Mouse (Mus musculus) lung, adult 2 months (tissue): ENCODE measurements around the gene Nos2. TPM values are rescaled to one million over a fixed set of nuclear protein-coding genes. Genes with fewer than 3 reads are reported as not detected.
A peak's percentile ranks its signal among the peaks of the same experiment; 100 is the strongest.

ENCODE experiments used
- DNase-seq: peaks from one replicate; pipeline ENCODE4 v3.0.0; 2022
- H3K4me1 ChIP-seq: fragments of 200-500 bp; 2 replicates; pipeline ENCODE4 v1.6.1; 2011; ENCODE audit warnings: low read length; ENCODE audit not compliant: control insufficient read depth, insufficient read depth
- H3K4me3 ChIP-seq: fragments of 200-500 bp; replicated peaks from 2 replicates; pipeline ENCODE3; 2011; ENCODE audit warnings: low read depth, mild to moderate bottlenecking, control low read depth, low read length; ENCODE audit errors: extremely low read depth
- CTCF ChIP-seq: fragments of 200-500 bp; IDR thresholded peaks from 2 replicates; pipeline ENCODE4 v1.5.1; 2011; ENCODE audit warnings: mild to moderate bottlenecking, low read length, control low read depth; ENCODE audit not compliant: insufficient read depth
- POLR2A ChIP-seq: fragments of 200-500 bp; IDR thresholded peaks from 2 replicates; pipeline ENCODE4 v1.6.1; 2011; ENCODE audit warnings: low read depth, mild to moderate bottlenecking, control low read depth, low read length, borderline replicate concordance; ENCODE audit errors: extremely low read depth
- WGBS: fragments of 180-500 bp; shearing (Covaris S2); methylation state at CpG from one replicate; pipeline ENCODE4 v1.1.7; 2018; 5-methylcytosine and 5-hydroxymethylcytosine counted together
- polyA plus RNA-seq: library from polyadenylated mRNA; depleted of rRNA; stranded (reverse); fragments of >200 nt; gene quantifications from 2 replicates; pipeline ENCODE4 v1.2.3, GENCODE M21; 2012

Gene Nos2
- polyA plus RNA-seq, 1 experiment: 4.0 TPM

DNA sequence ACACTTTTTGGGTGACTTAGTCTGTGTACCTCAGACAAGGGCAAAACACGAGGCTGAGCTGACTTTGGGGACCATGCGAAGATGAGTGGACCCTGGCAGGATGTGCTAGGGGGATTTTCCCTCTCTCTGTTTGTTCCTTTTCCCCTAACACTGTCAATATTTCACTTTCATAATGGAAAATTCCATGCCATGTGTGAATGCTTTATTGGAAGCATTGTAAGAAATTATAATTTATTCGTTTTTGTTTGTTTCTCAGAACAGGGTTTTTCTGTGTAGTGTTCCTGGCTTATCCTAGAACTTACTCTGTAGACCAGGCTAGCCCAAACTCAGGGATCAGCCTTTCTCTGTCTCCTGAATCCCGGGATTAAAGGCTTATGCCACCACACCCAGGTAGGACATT, 842 bp upstream of the Nos2 start:
- no peak for TF ChIP-seq CTCF
- WGBS: 57% methylated on average over 4 of the region's 4 CpGs
- H3K4me1 ChIP-seq: peaks cover 3% of the 10 kb centered on the region; the same call in 1 of the 2 replicates
- no peak for DNase-seq
- H3K4me3 ChIP-seq: no peak overlapping the region

DNA sequence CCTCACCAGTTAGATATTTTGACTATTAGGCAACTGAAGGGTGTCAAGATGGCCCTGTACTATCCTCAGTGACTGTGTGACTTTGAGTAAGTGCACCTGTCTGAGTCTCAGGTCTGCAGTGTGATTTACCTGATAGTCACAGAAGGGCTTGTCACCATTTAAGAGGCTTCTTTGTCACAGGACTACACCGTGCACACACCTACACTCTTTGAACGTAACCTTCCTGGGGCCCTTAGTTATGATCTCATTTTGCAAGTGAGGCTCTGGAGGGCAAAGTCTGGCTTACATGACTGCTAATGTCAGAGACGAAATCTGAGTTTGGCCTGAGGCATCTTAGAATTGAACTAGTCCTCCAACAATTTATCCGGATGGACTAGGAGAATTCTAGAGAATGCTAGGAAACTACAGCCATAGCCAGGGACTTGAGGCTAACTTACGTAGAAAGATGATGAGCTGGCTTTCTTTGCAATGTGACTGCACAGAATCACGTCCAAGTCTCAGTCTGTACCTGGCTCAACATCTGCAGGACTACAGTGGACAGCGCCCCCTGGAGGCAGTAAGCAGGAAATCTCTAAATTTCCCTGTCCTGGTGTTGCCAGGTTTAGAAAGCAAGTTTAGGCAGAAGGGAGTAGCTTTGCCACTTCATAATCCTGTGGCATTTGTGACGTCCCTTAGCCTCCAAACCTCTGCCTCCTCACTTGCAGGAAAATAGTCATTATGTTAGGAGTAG, 2.3 kb downstream of the Nos2 start:
- DNase-seq: peak; percentile 31
- no peak overlapping the region for H3K4me3 ChIP-seq
- TF ChIP-seq POLR2A (no peak), CTCF (peak; percentile 91)
- WGBS: 44% methylated on average over 8 of the region's 8 CpGs
- H3K4me1 ChIP-seq: peaks cover 3% of the 10 kb centered on the region; the same call in 1 of the 2 replicates

DNA sequence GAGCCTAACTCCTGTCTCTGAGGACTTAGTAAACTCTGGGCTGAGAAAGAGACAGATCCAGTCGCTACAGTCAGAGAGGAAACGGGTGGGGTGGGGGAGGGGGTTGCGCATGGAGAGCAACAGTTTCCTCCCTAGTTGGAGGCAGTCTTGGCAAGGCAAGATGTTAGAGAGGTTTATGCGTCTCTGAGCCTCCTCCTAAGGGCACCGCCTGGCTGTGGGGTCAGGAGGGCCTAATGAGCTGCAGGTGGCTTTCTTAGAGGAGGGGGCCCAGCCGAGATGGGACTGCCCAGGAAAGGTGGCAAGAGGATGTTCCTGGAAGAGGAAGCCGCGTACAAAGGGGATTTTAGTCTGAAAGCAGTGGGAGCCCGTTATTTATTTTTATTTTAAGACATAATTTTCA, 3.5 kb downstream of the Nos2 start:
- no peak for TF ChIP-seq CTCF
- TF ChIP-seq POLR2A: no peak
- Histone ChIP-seq H3K4me1 (peaks cover 3% of the 10 kb centered on the region; the same call in 1 of the 2 replicates), H3K4me3 (no peak overlapping the region)
- DNase-seq: no peak
- 11% methylated on average over 9 of the region's 9 CpGs for WGBS

DNA sequence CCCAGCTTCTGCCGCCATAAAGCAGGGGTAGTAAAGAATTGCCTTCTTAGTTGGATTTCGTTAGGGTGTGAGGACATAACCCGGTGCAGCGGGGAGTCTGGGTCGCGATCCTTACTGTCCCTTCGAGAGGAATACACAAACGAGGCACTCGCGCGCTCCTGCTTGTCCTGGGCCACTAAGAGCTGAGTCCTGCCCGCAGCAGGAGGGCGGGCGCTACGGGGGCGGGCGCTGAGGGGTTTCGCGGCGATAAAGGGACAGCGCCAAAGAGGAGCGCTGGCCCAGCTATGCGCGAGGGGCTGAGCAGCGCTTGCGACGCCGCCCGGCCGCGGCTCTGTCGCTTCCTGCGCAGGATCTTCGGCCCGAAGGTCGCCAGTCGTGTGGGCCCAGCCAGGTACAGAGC, 4.3 kb downstream of the Nos2 start:
- TF ChIP-seq CTCF (no peak), POLR2A (no peak)
- peak; percentile 14 for DNase-seq
- Histone ChIP-seq H3K4me1 (peaks cover 3% of the 10 kb centered on the region; the same call in 1 of the 2 replicates), H3K4me3 (peak overlapping the region; percentile 42)
- under 1% methylated on average over 37 of the region's 37 CpGs for WGBS

DNA sequence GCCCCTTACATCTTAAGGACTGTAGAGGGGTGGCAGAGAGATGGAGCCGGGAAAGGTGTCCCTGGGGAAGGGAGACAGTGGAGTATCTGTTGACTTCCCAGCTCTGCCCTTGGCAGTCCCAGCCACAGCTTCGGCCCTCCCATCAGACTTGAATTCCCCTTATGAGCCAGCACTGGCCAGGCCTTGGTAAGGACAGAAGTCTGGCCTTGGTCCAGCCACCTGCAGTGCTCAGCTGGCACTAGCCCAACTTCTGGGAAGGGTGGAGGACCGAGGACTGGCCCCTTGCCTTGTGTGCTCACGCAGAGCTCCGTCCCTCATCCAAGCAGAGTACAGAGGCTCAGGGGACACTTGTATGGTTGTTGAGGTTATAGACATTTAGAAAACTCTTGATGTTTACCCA, 8.8 kb downstream of the Nos2 start:
- Histone ChIP-seq H3K4me1 (peaks cover 3% of the 10 kb centered on the region; the same call in 1 of the 2 replicates), H3K4me3 (no peak overlapping the region)
- DNase-seq: peak; percentile 30
- no peak for TF ChIP-seq POLR2A
- no peak for TF ChIP-seq CTCF
- 24% methylated on average over 5 of the region's 5 CpGs for WGBS

DNA sequence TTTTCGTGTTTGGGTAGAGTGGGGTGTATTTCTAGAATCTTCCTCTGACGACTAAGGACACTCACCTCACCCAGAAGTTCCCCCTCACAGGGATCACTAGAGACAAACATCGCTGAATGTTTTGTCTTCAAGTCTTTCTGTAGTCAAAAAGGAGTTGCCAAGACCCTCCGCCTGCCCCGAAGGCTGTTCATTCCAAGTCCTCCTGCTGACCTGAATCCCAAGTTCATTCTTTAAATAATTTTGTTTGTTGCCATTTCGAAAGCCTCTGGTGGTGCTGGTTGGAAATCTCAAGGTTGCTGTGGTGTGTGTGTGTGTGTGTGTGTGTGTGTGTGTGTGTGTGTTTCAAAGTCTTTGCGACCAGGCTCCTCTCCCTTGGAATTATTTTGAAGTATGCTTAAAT, 13.7 kb downstream of the Nos2 start:
- Histone ChIP-seq H3K4me1 (peaks cover 6% of the 10 kb centered on the region; the same call in 1 of the 2 replicates), H3K4me3 (no peak overlapping the region)
- DNase-seq: no peak
- TF ChIP-seq POLR2A (no peak), CTCF (no peak)
- 69% methylated on average over 7 of the region's 7 CpGs for WGBS

DNA sequence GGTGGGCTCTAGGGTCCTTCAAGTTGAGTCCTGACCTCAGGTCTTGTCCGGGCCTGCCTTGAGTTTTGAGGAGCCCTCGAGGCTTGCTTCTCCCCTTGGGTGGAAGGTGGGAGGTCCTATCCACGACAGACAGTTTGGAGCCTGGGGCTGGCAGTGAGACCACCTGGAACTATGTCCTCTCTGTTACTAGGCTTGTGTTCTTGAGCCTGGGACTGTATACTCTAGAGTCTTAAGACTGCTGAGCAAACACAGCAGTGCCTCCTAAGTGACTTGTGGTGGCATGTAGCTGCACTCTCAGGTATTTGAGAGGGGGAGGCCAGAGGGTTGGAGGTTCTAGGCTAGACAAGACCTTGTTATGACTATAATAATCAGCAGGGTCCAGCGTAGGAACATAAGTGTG, 14.1 kb downstream of the Nos2 start:
- no peak for DNase-seq
- H3K4me3 ChIP-seq: no peak overlapping the region
- no peak for TF ChIP-seq POLR2A
- no peak for TF ChIP-seq CTCF
- 54% methylated on average over 4 of the region's 4 CpGs for WGBS
- peaks cover 6% of the 10 kb centered on the region; the same call in 1 of the 2 replicates for H3K4me1 ChIP-seq

DNA sequence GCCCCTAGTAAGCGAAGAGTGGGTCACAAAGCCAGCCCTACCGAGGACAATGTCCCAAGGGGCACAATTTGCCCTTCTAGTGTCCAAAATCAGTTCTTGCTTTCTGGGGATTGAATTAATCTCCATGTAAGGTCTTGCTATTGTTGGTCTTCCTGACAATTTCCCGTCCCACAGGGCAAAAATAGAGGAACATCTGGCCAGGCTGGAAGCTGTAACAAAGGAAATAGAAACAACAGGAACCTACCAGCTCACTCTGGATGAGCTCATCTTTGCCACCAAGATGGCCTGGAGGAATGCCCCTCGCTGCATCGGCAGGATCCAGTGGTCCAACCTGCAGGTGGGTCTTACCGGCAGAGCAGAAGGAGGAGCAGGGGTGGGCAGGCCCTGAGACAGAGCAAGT, 14.6 kb downstream of the Nos2 start:
- no peak overlapping the region for H3K4me3 ChIP-seq
- TF ChIP-seq CTCF (no peak), POLR2A (no peak)
- 61% methylated on average over 6 of the region's 6 CpGs for WGBS
- H3K4me1 ChIP-seq: peaks cover 6% of the 10 kb centered on the region; the same call in 1 of the 2 replicates
- no peak for DNase-seq

DNA sequence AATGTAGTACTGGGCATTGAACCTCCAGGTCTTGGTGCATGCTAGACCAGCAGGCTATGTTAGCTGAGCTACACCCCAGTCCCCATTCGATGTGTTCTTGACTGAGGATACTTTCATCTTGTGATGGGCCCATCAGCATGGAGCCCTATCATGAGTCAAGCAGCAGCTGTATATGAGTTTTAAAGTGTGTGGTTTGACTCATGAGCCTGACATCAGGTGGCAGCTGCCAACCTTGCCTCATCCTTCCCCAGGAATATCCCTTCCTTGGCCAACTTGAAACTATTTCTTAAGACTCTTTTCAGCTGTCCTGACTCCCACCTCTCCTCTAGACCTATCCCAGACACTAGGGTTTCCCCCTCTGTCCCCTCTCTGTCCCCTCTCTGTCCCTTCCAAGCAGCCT, 22.5 kb downstream of the Nos2 start:
- no peak for TF ChIP-seq POLR2A
- TF ChIP-seq CTCF: no peak
- DNase-seq: no peak
- Histone ChIP-seq H3K4me1 (no peaks in the 10 kb centered on the region), H3K4me3 (no peak overlapping the region)
- 83% methylated on average over 1 of the region's 1 CpGs for WGBS

DNA sequence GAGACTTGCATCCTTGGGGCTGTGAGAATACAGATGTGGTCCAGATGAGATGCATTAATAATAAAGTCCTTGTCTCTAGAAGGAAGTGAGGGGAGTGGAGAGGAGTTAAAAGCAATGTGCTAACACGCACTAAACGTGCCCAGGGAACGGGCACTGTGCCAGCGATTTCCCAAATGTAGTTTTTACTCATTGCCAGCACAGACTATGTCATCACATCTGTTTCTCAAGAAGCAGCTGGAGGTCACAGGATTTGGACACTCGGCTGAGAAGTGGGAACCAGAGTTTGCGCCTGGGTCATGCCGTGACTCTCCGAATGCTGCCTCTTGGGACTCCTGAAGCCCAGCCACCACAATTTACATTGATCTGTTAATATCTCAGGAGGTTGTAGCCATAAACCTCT, 29.8 kb downstream of the Nos2 start:
- WGBS: 53% methylated on average over 8 of the region's 8 CpGs
- Histone ChIP-seq H3K4me1 (no peaks in the 10 kb centered on the region), H3K4me3 (no peak overlapping the region)
- no peak for DNase-seq
- TF ChIP-seq CTCF (no peak), POLR2A (no peak)

DNA sequence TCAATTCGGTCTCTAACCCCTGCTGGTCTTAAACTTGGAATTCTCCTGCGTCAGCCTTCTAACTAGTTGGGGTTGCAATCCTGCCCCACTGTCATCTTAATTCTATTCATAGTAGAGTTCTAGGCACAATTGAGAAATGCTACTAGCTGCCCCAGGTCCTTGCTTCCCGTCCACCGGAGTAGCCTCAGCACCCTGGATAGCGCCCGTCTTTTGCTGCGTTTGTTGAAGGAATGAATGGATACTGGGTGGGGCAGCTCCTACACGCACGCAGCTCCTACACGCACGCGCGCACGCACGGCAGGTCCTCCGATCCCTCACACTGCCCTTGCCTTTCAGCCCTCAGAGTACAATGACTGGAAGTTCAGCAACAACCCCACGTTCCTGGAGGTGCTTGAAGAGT, 31.9 kb downstream of the Nos2 start:
- DNase-seq: no peak
- TF ChIP-seq POLR2A: no peak
- TF ChIP-seq CTCF: no peak
- H3K4me1 ChIP-seq: no peaks in the 10 kb centered on the region
- WGBS: 15% methylated on average over 17 of the region's 17 CpGs
- H3K4me3 ChIP-seq: no peak overlapping the region
